Mouse (Mus musculus) bone marrow, adult 2 months (tissue): ENCODE data around the gene Gm19684.
"Not testable (repeated sequence)": the region's sequence is repeated elsewhere in the genome, so short reads cannot be mapped to it uniquely, and the experiment has no call there.

Experiments used
- CTCF ChIP-seq: fragments of 200-500 bp; IDR thresholded peaks from 2 replicates; pipeline ENCODE4 v1.5.1; 2011; ENCODE audit warnings: low read length, control low read depth; ENCODE audit not compliant: control insufficient read depth, insufficient read depth
- POLR2A ChIP-seq: fragments of 200-500 bp; IDR thresholded peaks from 2 replicates; pipeline ENCODE4 v1.6.1; 2011; ENCODE audit warnings: low read depth, mild to moderate bottlenecking, control low read depth, low read length, borderline replicate concordance; ENCODE audit not compliant: control insufficient read depth

GRCm38 (mm10) chr17:36113979-36114593, 7.4 kb upstream of the Gm19684 start:
- not testable (repeated sequence) for TF ChIP-seq POLR2A
- TF ChIP-seq CTCF: peak; percentile 53; the same call in 1 of the 2 replicates
